In genomic region chr7:138872956-138873355, GRCm38 (mm10) we compare ENCODE assay signal across 10 mouse cellular contexts.
"Had no signal": no experiment of that assay in that cellular context is flagged by ENCODE, and none has a peak within 500 bp of the region (broad histone marks: within the 10 kb centered on the region; RNA-seq: fewer than 3 reads in every experiment).

No protein-coding gene starts in this region.

- H3K27me3 ChIP-seq: hindbrain, embryonic 15.5 days; limb, embryonic 12.5 days; liver, embryonic 13.5 days; midbrain, embryonic 13.5 days had no signal

- H3K4me3 ChIP-seq: hindbrain, embryonic 15.5 days; limb, embryonic 12.5 days; liver, embryonic 13.5 days; midbrain, embryonic 13.5 days had no signal

- H3K27ac ChIP-seq: hindbrain, embryonic 15.5 days; limb, embryonic 12.5 days; liver, embryonic 13.5 days; midbrain, embryonic 13.5 days had no signal

- H3K4me1 ChIP-seq: hindbrain, embryonic 15.5 days; limb, embryonic 12.5 days; midbrain, embryonic 13.5 days had no signal

- DNase-seq: layer of hippocampus, adult 9-11 months; layer of hippocampus, postnatal 36 days; liver, embryonic 13.5 days; lung, adult 2 months; lung, postnatal 36 days; right cerebral cortex, postnatal 14 days; thymus, postnatal 36 days had no signal
